In genomic region chr4:104948886-104949285, GRCm38 (mm10) we compare ENCODE assay signal across 11 mouse cellular contexts. TPM values are rescaled to one million over a fixed set of nuclear protein-coding genes. Genes with fewer than 3 reads are reported as not detected.
DNase-seq lines count a peak whose midpoint lies in the region; ATAC-seq and TF ChIP-seq lines count a peak whose summit lies in the region.
"Had no signal": no experiment of that assay in that cellular context is flagged by ENCODE, and none has a peak within 500 bp of the region (broad histone marks: within the 10 kb centered on the region; RNA-seq: fewer than 3 reads in every experiment).

No protein-coding gene starts in this region.

- TF ChIP-seq EP300 in lung, postnatal 0 days (IDR thresholded peaks at IDR 0.05): 0 out of 2 replicates have a peak, but pooled peaks have one; percentile 28

- no peaks in the 10 kb centered on the region for H3K36me3 ChIP-seq in kidney, embryonic 15.5 days
- no peaks in the 10 kb centered on the region for H3K36me3 ChIP-seq in lung, postnatal 0 days (ENCODE audit: insufficient read depth, low read length)
- no peaks in the 10 kb centered on the region for H3K36me3 ChIP-seq in forebrain, embryonic 13.5 days (ENCODE audit: poor library complexity, severe bottlenecking)
- H3K36me3 ChIP-seq: hindbrain, embryonic 12.5 days; limb, embryonic 10.5 days had no signal

- no peak for TF ChIP-seq CTCF in lung, postnatal 0 days (IDR thresholded peaks at IDR 0.05)

- no peaks in the 10 kb centered on the region for H3K27me3 ChIP-seq in kidney, embryonic 15.5 days
- H3K27me3 ChIP-seq in lung, postnatal 0 days (replicated peaks; ENCODE audit: insufficient read depth, low read length): no peaks in the 10 kb centered on the region
- no peaks in the 10 kb centered on the region for H3K27me3 ChIP-seq in forebrain, embryonic 13.5 days
- H3K27me3 ChIP-seq: hindbrain, embryonic 12.5 days had no signal

- H3K27ac ChIP-seq in kidney, embryonic 15.5 days: no peak overlapping the region
- no peak overlapping the region for H3K27ac ChIP-seq in lung, postnatal 0 days (ENCODE audit: low read length)
- H3K27ac ChIP-seq in forebrain, embryonic 13.5 days: no peak overlapping the region
- H3K27ac ChIP-seq: hindbrain, embryonic 12.5 days; limb, embryonic 10.5 days had no signal

- H3K4me3 ChIP-seq in kidney, embryonic 15.5 days (replicated peaks): no peak overlapping the region
- no peak overlapping the region for H3K4me3 ChIP-seq in lung, postnatal 0 days (ENCODE audit: low read depth, low read length)
- H3K4me3 ChIP-seq in forebrain, embryonic 13.5 days: no peak overlapping the region
- H3K4me3 ChIP-seq: hindbrain, embryonic 12.5 days; limb, embryonic 10.5 days had no signal

- ATAC-seq in kidney, embryonic 15.5 days (replicated peaks; ENCODE audit: low FRiP score): no peak
- ATAC-seq in lung, postnatal 0 days: peak; percentile 67
- no peak for ATAC-seq in megakaryocyte-erythroid progenitor cell, adult 5-6 weeks (replicated peaks; ENCODE audit: low FRiP score, low TSS enrichment, poor library complexity, severe bottlenecking)
- ATAC-seq in forebrain, embryonic 13.5 days: no peak

- DNase-seq in kidney, adult 11 months: peak; percentile 43
- peak; percentile 38 for DNase-seq in adrenal gland, postnatal 10 days
- peak; percentile 18 to 36 for DNase-seq in kidney, adult 8-10 months
- peak; percentile 62 for DNase-seq in lung, postnatal 0 days (ENCODE audit: low spot score)
- no peak for DNase-seq in cerebellum, postnatal 14 days
- DNase-seq: thymus, postnatal 4 days had no signal

- no peak overlapping the region for H3K9ac ChIP-seq in kidney, embryonic 15.5 days
- no peak overlapping the region for H3K9ac ChIP-seq in lung, postnatal 0 days (replicated peaks; ENCODE audit: low read depth)
- H3K9ac ChIP-seq in forebrain, embryonic 13.5 days: no peak overlapping the region
- H3K9ac ChIP-seq: hindbrain, embryonic 12.5 days had no signal

- no peak overlapping the region for H3K4me2 ChIP-seq in kidney, embryonic 15.5 days
- no peak overlapping the region for H3K4me2 ChIP-seq in lung, postnatal 0 days (replicated peaks; ENCODE audit: low read depth, low read length)
- H3K4me2 ChIP-seq in forebrain, embryonic 13.5 days: no peak overlapping the region
- H3K4me2 ChIP-seq: hindbrain, embryonic 12.5 days had no signal

- 52% methylated on average over 4 of the region's 4 CpGs for WGBS in kidney, embryonic 15.5 days
- WGBS in lung, postnatal 0 days: 6% methylated on average over 4 of the region's 4 CpGs
- 82% methylated on average over 4 of the region's 4 CpGs for WGBS in forebrain, embryonic 13.5 days

- H3K4me1 ChIP-seq in kidney, embryonic 15.5 days: no peaks in the 10 kb centered on the region; the same call in 1 of the 2 replicates
- H3K4me1 ChIP-seq in lung, postnatal 0 days (ENCODE audit: insufficient read depth, low read depth, low read length): peaks cover 8% of the 10 kb centered on the region; the same call in 1 of the 2 replicates
- no peaks in the 10 kb centered on the region for H3K4me1 ChIP-seq in forebrain, embryonic 13.5 days
- H3K4me1 ChIP-seq: hindbrain, embryonic 12.5 days; limb, embryonic 10.5 days had no signal

- no peaks in the 10 kb centered on the region for H3K9me3 ChIP-seq in kidney, embryonic 15.5 days (replicated peaks)
- H3K9me3 ChIP-seq in lung, postnatal 0 days (ENCODE audit: low read length): no peaks in the 10 kb centered on the region
- no peaks in the 10 kb centered on the region for H3K9me3 ChIP-seq in forebrain, embryonic 13.5 days (replicated peaks)
- H3K9me3 ChIP-seq: hindbrain, embryonic 12.5 days; limb, embryonic 10.5 days had no signal

RNA-seq across cellular contexts. Expression of gene Fyb2, which starts 35.6 kb away (rescaled TPM):
- 0.45 and 0.56 TPM in 2 replicates for polyA plus RNA-seq in kidney, embryonic 15.5 days (2015; fragmentation: Nextera tagmentation; extraction: Ambion mirVana)
- total RNA-seq in adrenal gland, postnatal 10 days (2021): under 1 TPM; 0.30 to 0.39 TPM
- 0.08 and 0.13 TPM in 2 replicates for polyA plus RNA-seq in lung, postnatal 0 days (2015; fragmentation: Nextera tagmentation; extraction: Ambion mirVana)
- not detected in 2 replicates for total RNA-seq in megakaryocyte-erythroid progenitor cell, adult 5-6 weeks (2014; fragmentation: Nextera tagmentation)
- total RNA-seq in megakaryocyte-erythroid progenitor cell, adult 5-6 weeks (2017): not detected in 2 replicates
- polyA plus RNA-seq in forebrain, embryonic 13.5 days (2015; fragmentation: Nextera tagmentation; extraction: Ambion mirVana): 0.09 and 0.12 TPM in 2 replicates
- polyA plus RNA-seq: limb, embryonic 10.5 days had no signal

Comparison
In these comparisons a context has a peak if more than half of its experiments do, and no peak if none do; other contexts are left out.
1. DNase-seq: peak in kidney, adult 11 months (single experiment), adrenal gland, postnatal 10 days (single experiment), kidney, adult 8-10 months (2 of 2) and lung, postnatal 0 days (single experiment); none in cerebellum, postnatal 14 days (0 of 2).